Mouse (Mus musculus): ENCODE measurements around the gene Olfr1322.

Olfr1322 gene

DNA sequence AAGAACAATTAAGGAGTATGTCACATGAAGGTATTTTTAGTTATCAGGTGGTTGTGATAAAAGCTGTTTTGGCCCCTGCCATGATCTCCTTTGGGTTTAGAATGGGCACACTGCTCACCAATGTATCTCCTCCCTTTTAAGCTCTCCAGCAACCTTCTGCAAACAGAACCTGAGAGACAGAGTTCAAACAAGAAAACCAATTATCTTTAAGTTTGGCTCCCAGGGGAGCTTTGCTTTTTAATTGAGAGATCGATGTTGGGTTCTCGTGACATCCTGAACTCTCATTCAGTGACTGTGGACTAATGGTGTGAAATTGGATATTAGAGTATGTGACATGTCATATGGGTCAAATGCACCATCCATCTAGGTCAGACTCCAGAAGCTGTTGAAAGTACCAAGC lies at the start of gene Olfr1322:
Gene Olfr1322 (minus strand): TSS at position 101 of the 400 bp plus-strand sequence.
- DNase-seq (ENCODE audit: low read depth), result no peak

DNA sequence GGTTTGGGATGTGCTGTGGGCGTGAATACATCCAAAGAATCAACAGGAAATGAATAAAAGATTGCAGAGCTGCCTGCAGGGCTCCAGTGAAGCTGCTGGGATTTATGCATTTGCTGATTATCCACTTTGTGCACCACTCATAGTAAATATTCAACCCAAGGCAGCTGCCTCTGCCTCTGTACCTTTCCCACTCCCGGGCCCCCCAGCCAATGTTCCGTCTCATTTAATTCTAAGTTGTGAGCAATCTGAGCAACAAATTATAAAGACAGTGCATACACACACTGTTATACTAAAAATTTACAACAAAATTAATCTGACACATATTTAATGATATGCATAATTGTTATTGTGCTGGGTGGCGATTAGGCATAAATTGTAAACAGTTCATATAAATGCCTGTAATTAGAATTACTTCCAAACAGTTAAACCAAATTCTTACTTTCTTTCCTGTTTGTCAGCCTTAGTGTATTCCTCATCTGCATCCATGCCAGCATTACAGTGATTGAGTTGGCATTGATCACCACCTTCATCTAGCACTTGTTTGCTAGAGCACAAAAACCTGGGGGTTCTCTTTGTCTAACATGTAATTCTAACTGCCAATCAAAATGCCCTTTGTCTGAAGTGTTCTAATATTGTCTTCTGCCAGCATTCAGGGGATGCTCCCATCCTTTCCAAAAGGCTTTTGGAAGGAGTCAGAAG lies 13.5 kb downstream of the Olfr1322 start:
- no peak for DNase-seq (ENCODE audit: low read depth)

Data from c-Kit-positive CD71-negative TER-119-negative erythroid progenitor cells, embryonic 14.5 days (primary cell).